Mouse (Mus musculus): Measurements from ENCODE around the gene Ankrd2. TPM values are rescaled to one million over a fixed set of nuclear protein-coding genes. Genes with fewer than 3 reads are reported as not detected.

Gene Ankrd2
- polyA plus RNA-seq, 1 experiment = not detected

GRCm38 (mm10) chr19:41998770-41999548, 36.8 kb upstream of the Ankrd2 start:
- Histone ChIP-seq H3K4me1 (ENCODE audit: control insufficient read depth) (no peaks in the 10 kb centered on the region), H3K27me3 (ENCODE audit: control insufficient read depth) (no peaks in the 10 kb centered on the region; the same call in 1 of the 2 replicates), H3K9me3 (ENCODE audit: control insufficient read depth, low read length) (no peaks in the 10 kb centered on the region)

GRCm38 (mm10) chr19:41999688-42000283, 36.0 kb upstream of the Ankrd2 start:
- Histone ChIP-seq H3K9me3 (ENCODE audit: control insufficient read depth, low read length) (no peaks in the 10 kb centered on the region), H3K4me3 (replicated peaks) (no peak overlapping the region), H3K4me1 (ENCODE audit: control insufficient read depth) (no peaks in the 10 kb centered on the region)

More at GRCm38 (mm10) chr19:41998770-41999548, 36.8 kb upstream of the Ankrd2 start:
- no peaks in the 10 kb centered on the region for H3K36me3 ChIP-seq (ENCODE audit: control insufficient read depth)
- TF ChIP-seq TAL1 (IDR thresholded peaks at IDR 0.05; ENCODE audit: low read length) = no peak
- no peak for TF ChIP-seq GATA1 (IDR thresholded peaks at IDR 0.05; ENCODE audit: low read length)
- H3K4me3 ChIP-seq (replicated peaks) = no peak overlapping the region

GRCm38 (mm10) chr19:42000446-42000958, 35.3 kb upstream of the Ankrd2 start:
- Histone ChIP-seq H3K4me3 (replicated peaks) (no peak overlapping the region), H3K9me3 (ENCODE audit: control insufficient read depth, low read length) (no peaks in the 10 kb centered on the region), H3K36me3 (ENCODE audit: control insufficient read depth) (no peaks in the 10 kb centered on the region), H3K4me1 (ENCODE audit: control insufficient read depth) (no peaks in the 10 kb centered on the region), H3K27me3 (ENCODE audit: control insufficient read depth) (no peaks in the 10 kb centered on the region; the same call in 1 of the 2 replicates)
- TF ChIP-seq TAL1 (IDR thresholded peaks at IDR 0.05; ENCODE audit: low read length) (no peak), GATA1 (IDR thresholded peaks at IDR 0.05; ENCODE audit: low read length) (no peak)

More at GRCm38 (mm10) chr19:41999688-42000283, 36.0 kb upstream of the Ankrd2 start:
- TF ChIP-seq GATA1 (IDR thresholded peaks at IDR 0.05; ENCODE audit: low read length) (no peak), TAL1 (IDR thresholded peaks at IDR 0.05; ENCODE audit: low read length) (no peak)
- Histone ChIP-seq H3K27me3 (ENCODE audit: control insufficient read depth) (no peaks in the 10 kb centered on the region; the same call in 1 of the 2 replicates), H3K36me3 (ENCODE audit: control insufficient read depth) (no peaks in the 10 kb centered on the region)

GRCm38 (mm10) chr19:42001253-42001980, 34.4 kb upstream of the Ankrd2 start:
- Histone ChIP-seq H3K27me3 (ENCODE audit: control insufficient read depth) (no peaks in the 10 kb centered on the region; the same call in 1 of the 2 replicates), H3K4me3 (replicated peaks) (no peak overlapping the region), H3K9me3 (ENCODE audit: control insufficient read depth, low read length) (no peaks in the 10 kb centered on the region), H3K36me3 (ENCODE audit: control insufficient read depth) (no peaks in the 10 kb centered on the region), H3K4me1 (ENCODE audit: control insufficient read depth) (no peaks in the 10 kb centered on the region)
- no peak for TF ChIP-seq GATA1 (IDR thresholded peaks at IDR 0.05; ENCODE audit: low read length)
- TF ChIP-seq TAL1 (IDR thresholded peaks at IDR 0.05; ENCODE audit: low read length) = no peak

GRCm38 (mm10) chr19:42004258-42004657, 31.5 kb upstream of the Ankrd2 start:
- Histone ChIP-seq H3K36me3 (ENCODE audit: control insufficient read depth) (no peaks in the 10 kb centered on the region), H3K9me3 (ENCODE audit: control insufficient read depth, low read length) (no peaks in the 10 kb centered on the region), H3K4me1 (ENCODE audit: control insufficient read depth) (no peaks in the 10 kb centered on the region), H3K27me3 (ENCODE audit: control insufficient read depth) (no peaks in the 10 kb centered on the region), H3K4me3 (replicated peaks) (no peak overlapping the region)
- TF ChIP-seq TAL1 (IDR thresholded peaks at IDR 0.05; ENCODE audit: low read length) (no peak), GATA1 (IDR thresholded peaks at IDR 0.05; ENCODE audit: low read length) (no peak)

- no peaks in the 10 kb centered on the region for H3K27me3 ChIP-seq (ENCODE audit: control insufficient read depth)
- H3K9me3 ChIP-seq (ENCODE audit: control insufficient read depth, low read length) = no peaks in the 10 kb centered on the region
These were observed 30.2 kb upstream of the Ankrd2 start for GRCm38 (mm10) chr19:42005616-42006015.

GRCm38 (mm10) chr19:42006568-42006967, 29.2 kb upstream of the Ankrd2 start:
- Histone ChIP-seq H3K27me3 (ENCODE audit: control insufficient read depth) (no peaks in the 10 kb centered on the region), H3K9me3 (ENCODE audit: control insufficient read depth, low read length) (no peaks in the 10 kb centered on the region), H3K4me3 (replicated peaks) (no peak overlapping the region), H3K36me3 (ENCODE audit: control insufficient read depth) (no peaks in the 10 kb centered on the region), H3K4me1 (ENCODE audit: control insufficient read depth) (no peaks in the 10 kb centered on the region)
- TF ChIP-seq TAL1 (IDR thresholded peaks at IDR 0.05; ENCODE audit: low read length) (no peak), GATA1 (IDR thresholded peaks at IDR 0.05; ENCODE audit: low read length) (no peak)

More at GRCm38 (mm10) chr19:42005616-42006015, 30.2 kb upstream of the Ankrd2 start:
- TF ChIP-seq TAL1 (IDR thresholded peaks at IDR 0.05; ENCODE audit: low read length) (no peak), GATA1 (IDR thresholded peaks at IDR 0.05; ENCODE audit: low read length) (no peak)
- Histone ChIP-seq H3K4me1 (ENCODE audit: control insufficient read depth) (no peaks in the 10 kb centered on the region), H3K36me3 (ENCODE audit: control insufficient read depth) (no peaks in the 10 kb centered on the region), H3K4me3 (replicated peaks) (no peak overlapping the region)

- H3K4me1 ChIP-seq (ENCODE audit: control insufficient read depth) = no peaks in the 10 kb centered on the region
These were observed 27.2 kb upstream of the Ankrd2 start for GRCm38 (mm10) chr19:42008586-42008985.

More at GRCm38 (mm10) chr19:42008586-42008985, 27.2 kb upstream of the Ankrd2 start:
- H3K27me3 ChIP-seq (ENCODE audit: control insufficient read depth) = no peaks in the 10 kb centered on the region
- no peaks in the 10 kb centered on the region for H3K36me3 ChIP-seq (ENCODE audit: control insufficient read depth)
- TF ChIP-seq GATA1 (IDR thresholded peaks at IDR 0.05; ENCODE audit: low read length) (no peak), TAL1 (IDR thresholded peaks at IDR 0.05; ENCODE audit: low read length) (no peak)
- no peaks in the 10 kb centered on the region for H3K9me3 ChIP-seq (ENCODE audit: control insufficient read depth, low read length)
- H3K4me3 ChIP-seq (replicated peaks) = no peak overlapping the region
